Mouse (Mus musculus) midbrain, embryonic 16.5 days (tissue): ENCODE data around the gene Mgat5b. TPM values are rescaled to one million over a fixed set of nuclear protein-coding genes. Genes with fewer than 3 reads are reported as not detected.
A peak's percentile ranks its signal among the peaks of the same experiment; 100 is the strongest.

Source experiments
- ATAC-seq: fragments of 200-750 bp; cut with Nextera tagmentation; 2 replicates; pipeline ENCODE4 v1.8.0; 2017; ENCODE audit warnings: moderate TSS enrichment
- H3K27ac ChIP-seq: fragments of 300-500 bp; sonication (generic); 2 replicates; pipeline ENCODE4 v1.5.1; 2014; ENCODE audit warnings: mild to moderate bottlenecking, low read length, mixed read lengths
- H3K27me3 ChIP-seq: fragments of 300-500 bp; sonication (generic); 2 replicates; pipeline ENCODE4 v1.6.1; 2014; ENCODE audit warnings: low read depth, low read length, mixed read lengths; ENCODE audit not compliant: control insufficient read depth, insufficient read depth
- H3K36me3 ChIP-seq: fragments of 300-500 bp; sonication (generic); 2 replicates; pipeline ENCODE4 v1.6.1; 2014; ENCODE audit warnings: mild to moderate bottlenecking, low read length, moderate library complexity, mixed read lengths; ENCODE audit not compliant: control insufficient read depth, insufficient read depth
- H3K4me1 ChIP-seq: fragments of 300-500 bp; sonication (generic); 2 replicates; pipeline ENCODE4 v1.6.1; 2014; ENCODE audit warnings: mild to moderate bottlenecking, low read length, mixed read lengths; ENCODE audit not compliant: control insufficient read depth, insufficient read depth
- H3K4me2 ChIP-seq: fragments of 300-500 bp; sonication (generic); 2 replicates; pipeline ENCODE4 v1.6.1; 2014; ENCODE audit warnings: mild to moderate bottlenecking, low read length, mixed read lengths
- H3K4me3 ChIP-seq: fragments of 300-500 bp; sonication (generic); 2 replicates; pipeline ENCODE4 v1.5.1; 2014; ENCODE audit warnings: low read depth, mild to moderate bottlenecking, low read length, moderate library complexity, mixed read lengths
- H3K9ac ChIP-seq: fragments of 300-500 bp; sonication (generic); 2 replicates; pipeline ENCODE4 v1.6.1; 2014; ENCODE audit warnings: low read depth, low read length, mixed read lengths
- H3K9me3 ChIP-seq: fragments of 300-500 bp; sonication (generic); replicated peaks from 2 replicates; pipeline ENCODE4 v1.6.1; 2014; ENCODE audit warnings: mild to moderate bottlenecking, low read length, mixed read lengths; ENCODE audit not compliant: control insufficient read depth, poor library complexity, severe bottlenecking
- WGBS: fragments of 180-500 bp; shearing (Covaris S2); extraction: QIAGEN DNeasy Blood & Tissue Kit; methylation state at CpG from one replicate; pipeline ENCODE4 v1.1.7; 2014; 5-methylcytosine and 5-hydroxymethylcytosine counted together
- polyA plus RNA-seq: library from polyadenylated mRNA; unstranded; fragments of >200 nt; fragmentation: Nextera tagmentation; extraction: Ambion mirVana; gene quantifications from 2 replicates; pipeline ENCODE4 v1.2.1, GENCODE M21; 2015

Gene Mgat5b
- 22.2 and 26.1 TPM in 2 replicates for polyA plus RNA-seq

- Histone ChIP-seq H3K9ac (peak within 1 kb of the TSS; percentile 100), H3K4me3 (peak within 1 kb of the TSS; percentile 86), H3K9me3 (no peaks in the 10 kb centered on the region), H3K27me3 (no peaks in the 10 kb centered on the region), H3K4me1 (peaks cover 44% of the 10 kb centered on the region), H3K4me2 (peak within 1 kb of the TSS; percentile 95), H3K36me3 (no peaks in the 10 kb centered on the region), H3K27ac (peak within 1 kb of the TSS; percentile 86)
- 1% methylated on average over 54 of the region's 90 CpGs for WGBS
- peak; percentile 90 for ATAC-seq
Observed at GRCm38 (mm10) chr11:116918323-116919185, at the start of gene Mgat5b. Gene Mgat5b (plus strand): TSS chr11:116918863.

- no peak overlapping the region for H3K4me2 ChIP-seq
- H3K36me3 ChIP-seq: peaks cover 42% of the 10 kb centered on the region
- no peak overlapping the region for H3K4me3 ChIP-seq
- 90% methylated on average over 8 of the region's 8 CpGs for WGBS
- no peak overlapping the region for H3K27ac ChIP-seq
- no peaks in the 10 kb centered on the region for H3K27me3 ChIP-seq
- no peak for ATAC-seq
- H3K4me1 ChIP-seq: no peaks in the 10 kb centered on the region
- no peaks in the 10 kb centered on the region for H3K9me3 ChIP-seq
- no peak overlapping the region for H3K9ac ChIP-seq
Observed at GRCm38 (mm10) chr11:116869223-116869622, 49.4 kb upstream of the Mgat5b start.

GRCm38 (mm10) chr11:116869641-116870040 lies 49.0 kb upstream of the Mgat5b start:
- ATAC-seq: no peak
- H3K27ac ChIP-seq: no peak overlapping the region
- no peaks in the 10 kb centered on the region for H3K9me3 ChIP-seq
- H3K9ac ChIP-seq: no peak overlapping the region
- H3K4me1 ChIP-seq: no peaks in the 10 kb centered on the region
- WGBS: 85% methylated on average over 4 of the region's 4 CpGs
- H3K4me3 ChIP-seq: no peak overlapping the region
- H3K27me3 ChIP-seq: no peaks in the 10 kb centered on the region
- H3K4me2 ChIP-seq: no peak overlapping the region
- peaks cover 40% of the 10 kb centered on the region for H3K36me3 ChIP-seq

- Histone ChIP-seq H3K27me3 (no peaks in the 10 kb centered on the region), H3K4me2 (no peak overlapping the region), H3K4me1 (no peaks in the 10 kb centered on the region), H3K9ac (no peak overlapping the region), H3K9me3 (no peaks in the 10 kb centered on the region), H3K4me3 (no peak overlapping the region), H3K27ac (no peak overlapping the region), H3K36me3 (peaks cover 31% of the 10 kb centered on the region)
- WGBS: 94% methylated on average over 9 of the region's 9 CpGs
- no peak for ATAC-seq
Observed at GRCm38 (mm10) chr11:116871538-116871937, 47.1 kb upstream of the Mgat5b start.

- Histone ChIP-seq H3K9me3 (no peaks in the 10 kb centered on the region), H3K27me3 (no peaks in the 10 kb centered on the region), H3K9ac (no peak overlapping the region), H3K4me2 (no peak overlapping the region), H3K27ac (no peak overlapping the region), H3K4me1 (no peaks in the 10 kb centered on the region), H3K36me3 (peaks cover 25% of the 10 kb centered on the region), H3K4me3 (no peak overlapping the region)
- WGBS: 92% methylated on average over 20 of the region's 20 CpGs
- ATAC-seq: no peak
Observed at GRCm38 (mm10) chr11:116873987-116874386, 44.7 kb upstream of the Mgat5b start.

- WGBS: 93% methylated on average over 8 of the region's 8 CpGs
- ATAC-seq: no peak
- H3K27ac ChIP-seq: no peak overlapping the region
Observed at GRCm38 (mm10) chr11:116878454-116878853, 40.2 kb upstream of the Mgat5b start.

GRCm38 (mm10) chr11:116880839-116881238 lies 37.8 kb upstream of the Mgat5b start:
- Histone ChIP-seq H3K4me1 (peaks cover 5% of the 10 kb centered on the region; the same call in 1 of the 2 replicates), H3K4me2 (no peak overlapping the region), H3K4me3 (no peak overlapping the region), H3K9me3 (no peaks in the 10 kb centered on the region), H3K27ac (no peak overlapping the region), H3K9ac (no peak overlapping the region), H3K36me3 (no peaks in the 10 kb centered on the region), H3K27me3 (no peaks in the 10 kb centered on the region)
- WGBS: 60% methylated on average over 7 of the region's 7 CpGs
- no peak for ATAC-seq

More at GRCm38 (mm10) chr11:116878454-116878853, 40.2 kb upstream of the Mgat5b start:
- Histone ChIP-seq H3K4me3 (no peak overlapping the region), H3K27me3 (no peaks in the 10 kb centered on the region), H3K4me1 (no peaks in the 10 kb centered on the region; the same call in 1 of the 2 replicates), H3K9ac (no peak overlapping the region), H3K4me2 (no peak overlapping the region), H3K9me3 (no peaks in the 10 kb centered on the region), H3K36me3 (peaks cover 7% of the 10 kb centered on the region)

GRCm38 (mm10) chr11:116881440-116881839 lies 37.2 kb upstream of the Mgat5b start:
- Histone ChIP-seq H3K27ac (no peak overlapping the region), H3K9ac (no peak overlapping the region), H3K4me3 (no peak overlapping the region), H3K4me2 (no peak overlapping the region), H3K36me3 (no peaks in the 10 kb centered on the region), H3K27me3 (no peaks in the 10 kb centered on the region), H3K9me3 (no peaks in the 10 kb centered on the region), H3K4me1 (peaks cover 8% of the 10 kb centered on the region; the same call in 1 of the 2 replicates)
- no peak for ATAC-seq
- 51% methylated on average over 5 of the region's 5 CpGs for WGBS

- H3K4me2 ChIP-seq: no peak overlapping the region
Observed at GRCm38 (mm10) chr11:116882446-116882845, 36.2 kb upstream of the Mgat5b start.

More at GRCm38 (mm10) chr11:116882446-116882845, 36.2 kb upstream of the Mgat5b start:
- Histone ChIP-seq H3K4me3 (no peak overlapping the region), H3K4me1 (peaks cover 8% of the 10 kb centered on the region; the same call in 1 of the 2 replicates), H3K27ac (no peak overlapping the region), H3K27me3 (no peaks in the 10 kb centered on the region), H3K9me3 (no peaks in the 10 kb centered on the region), H3K9ac (no peak overlapping the region), H3K36me3 (no peaks in the 10 kb centered on the region)
- no peak for ATAC-seq
- 81% methylated on average over 10 of the region's 10 CpGs for WGBS
